Mouse (Mus musculus) olfactory bulb, adult 2 months (tissue): Measurements from ENCODE around the gene N4bp1.

Experiments
- CTCF ChIP-seq: fragments of 200-500 bp; IDR thresholded peaks from 2 replicates; pipeline ENCODE4 v1.5.1; 2012; ENCODE audit warnings: low read depth, mild to moderate bottlenecking, low read length, moderate library complexity; ENCODE audit not compliant: insufficient read depth
- POLR2A ChIP-seq: fragments of 200-500 bp; IDR thresholded peaks from 2 replicates; pipeline ENCODE4 v1.6.1; 2012; ENCODE audit warnings: mild to moderate bottlenecking, low read depth, low read length, moderate library complexity; ENCODE audit not compliant: insufficient read depth

GRCm38 (mm10) chr8:86911136-86911535 is 26.1 kb upstream of the N4bp1 start:
- no peak for TF ChIP-seq CTCF
- no peak for TF ChIP-seq POLR2A
